Mouse (Mus musculus): ENCODE data around the gene Hoxc9.

- TF ChIP-seq CTCF (IDR thresholded peaks at IDR 0.05; ENCODE audit: low read depth) (no peak), EP300 (optimal IDR thresholded peaks at IDR 0.05) (no peak)
These were observed 1.3 kb downstream of the Hoxc9 start for GRCm38 (mm10) chr15:102977423-102977974.

All from stomach, postnatal 0 days (tissue).